Mouse (Mus musculus): Measurements from ENCODE around the gene Heatr5b. TPM values are rescaled to one million over a fixed set of nuclear protein-coding genes. Genes with fewer than 3 reads are reported as not detected.

The Heatr5b gene
- total and polyA plus RNA-seq, 3 experiments: 9.8 to 19.9 TPM; not detected in 1

- Histone ChIP-seq H3K4me3 (ENCODE audit: control insufficient read depth in 1 of 2, insufficient read depth in 1 of 2, low read depth in 2 of 2, low read length in 2 of 2) (no peak overlapping the region), H3K27ac (ENCODE audit: control insufficient read depth, low read depth, low read length) (no peak overlapping the region), H3K9me3 (replicated peaks; ENCODE audit: insufficient read depth, low read length) (no peaks in the 10 kb centered on the region), H3K4me1 (ENCODE audit: control insufficient read depth in 1 of 2, insufficient read depth in 2 of 2, low read length in 2 of 2) (no peaks in the 10 kb centered on the region), H3K36me3 (ENCODE audit: control insufficient read depth in 1 of 2, insufficient read depth in 2 of 2, low read length in 2 of 2) (no peaks in the 10 kb centered on the region; a peak in 2 of 4 replicates), H3K27me3 (ENCODE audit: control insufficient read depth in 1 of 2, insufficient read depth in 2 of 2, low read length in 2 of 2) (no peaks in the 10 kb centered on the region), H3K9ac (ENCODE audit: control insufficient read depth, low read depth, low read length, poor library complexity, severe bottlenecking) (no peak overlapping the region), H3K79me2 (ENCODE audit: control insufficient read depth, insufficient read depth, low read length, poor library complexity) (no peaks in the 10 kb centered on the region)
- no peak for DNase-seq (ENCODE audit: low read depth, low spot score)
- no peak for TF ChIP-seq HCFC1 (IDR thresholded peaks at IDR 0.05; ENCODE audit: low read depth, low read length)
Observed at GRCm38 (mm10) chr17:78710258-78710657, 124.9 kb downstream of the Heatr5b start.

GRCm38 (mm10) chr17:78708422-78708821 is 126.7 kb downstream of the Heatr5b start:
- Histone ChIP-seq H3K79me2 (ENCODE audit: control insufficient read depth, insufficient read depth, low read length, poor library complexity) (no peaks in the 10 kb centered on the region), H3K27me3 (ENCODE audit: control insufficient read depth in 1 of 2, insufficient read depth in 2 of 2, low read length in 2 of 2) (no peaks in the 10 kb centered on the region), H3K4me1 (ENCODE audit: control insufficient read depth in 1 of 2, insufficient read depth in 2 of 2, low read length in 2 of 2) (no peaks in the 10 kb centered on the region), H3K36me3 (ENCODE audit: control insufficient read depth in 1 of 2, insufficient read depth in 2 of 2, low read length in 2 of 2) (no peaks in the 10 kb centered on the region; a peak in 2 of 4 replicates), H3K9ac (ENCODE audit: control insufficient read depth, low read depth, low read length, poor library complexity, severe bottlenecking) (no peak overlapping the region), H3K9me3 (replicated peaks; ENCODE audit: insufficient read depth, low read length) (no peaks in the 10 kb centered on the region), H3K27ac (ENCODE audit: control insufficient read depth, low read depth, low read length) (no peak overlapping the region), H3K4me3 (ENCODE audit: control insufficient read depth in 1 of 2, insufficient read depth in 1 of 2, low read depth in 2 of 2, low read length in 2 of 2) (no peak overlapping the region)
- DNase-seq (ENCODE audit: low read depth, low spot score): no peak
- TF ChIP-seq CTCF (IDR thresholded peaks at IDR 0.05 in 2 of 3, conservative IDR thresholded peaks at IDR 0.05 in 1 of 3; ENCODE audit: control insufficient read depth in 1 of 3, insufficient read depth in 1 of 3, low read depth in 2 of 3, low read length in 3 of 3, poor library complexity in 1 of 3, severe bottlenecking in 1 of 3) (no peak), ELF1 (IDR thresholded peaks at IDR 0.05; ENCODE audit: low read depth, low read length) (no peak), USF2 (IDR thresholded peaks at IDR 0.05; ENCODE audit: borderline replicate concordance in 1 of 2, insufficient read depth in 1 of 2, low read depth in 1 of 2, low read length in 2 of 2) (no peak), POLR2AphosphoS2 (IDR thresholded peaks at IDR 0.05; ENCODE audit: low read length) (no peak), ZC3H11A (IDR thresholded peaks at IDR 0.05; ENCODE audit: low read depth, low read length) (no peak), JUND (IDR thresholded peaks at IDR 0.05; ENCODE audit: low read depth, low read length) (no peak), TAL1 (IDR thresholded peaks at IDR 0.05; ENCODE audit: low read length) (no peak), HCFC1 (IDR thresholded peaks at IDR 0.05; ENCODE audit: low read depth, low read length) (no peak), ZNF384 (IDR thresholded peaks at IDR 0.05; ENCODE audit: low read depth, low read length) (no peak), RCOR1 (IDR thresholded peaks at IDR 0.05; ENCODE audit: low read depth, low read length) (no peak), CHD2 (IDR thresholded peaks at IDR 0.05; ENCODE audit: low read length) (no peak)

GRCm38 (mm10) chr17:78702988-78703387 is 132.2 kb downstream of the Heatr5b start:
- Histone ChIP-seq H3K27ac (ENCODE audit: control insufficient read depth, low read depth, low read length) (no peak overlapping the region), H3K36me3 (ENCODE audit: control insufficient read depth in 1 of 2, insufficient read depth in 2 of 2, low read length in 2 of 2) (peaks cover 2 to 7% of the 10 kb centered on the region in 2 experiments; a peak in 3 of 4 replicates), H3K9ac (ENCODE audit: control insufficient read depth, low read depth, low read length, poor library complexity, severe bottlenecking) (no peak overlapping the region), H3K4me3 (ENCODE audit: control insufficient read depth in 1 of 2, insufficient read depth in 1 of 2, low read depth in 2 of 2, low read length in 2 of 2) (no peak overlapping the region), H3K9me3 (replicated peaks; ENCODE audit: insufficient read depth, low read length) (no peaks in the 10 kb centered on the region), H3K4me1 (ENCODE audit: control insufficient read depth in 1 of 2, insufficient read depth in 2 of 2, low read length in 2 of 2) (no peaks in the 10 kb centered on the region), H3K27me3 (ENCODE audit: control insufficient read depth in 1 of 2, insufficient read depth in 2 of 2, low read length in 2 of 2) (no peaks in the 10 kb centered on the region), H3K79me2 (ENCODE audit: control insufficient read depth, insufficient read depth, low read length, poor library complexity) (no peaks in the 10 kb centered on the region)
- no peak for DNase-seq (ENCODE audit: low read depth, low spot score)
- no peak for TF ChIP-seq RCOR1 (IDR thresholded peaks at IDR 0.05; ENCODE audit: low read depth, low read length)
- no peak for TF ChIP-seq NRF1 (IDR thresholded peaks at IDR 0.05; ENCODE audit: insufficient read depth, low read depth, low read length, poor library complexity, severe bottlenecking)
- TF ChIP-seq MYC (IDR thresholded peaks at IDR 0.05; ENCODE audit: low read depth, low read length): no peak
- no peak for TF ChIP-seq MYB (IDR thresholded peaks at IDR 0.05; ENCODE audit: low read depth, low read length)

Other genes starting within 250 kb of the Heatr5b start
- gene Strn, start 98.2 kb downstream of the Heatr5b start, total RNA-seq (2012; rRNA removed): 10.2 and 13.4 TPM in 2 replicates
- gene Strn, start 98.2 kb downstream of the Heatr5b start, polyA plus RNA-seq (2012; ENCODE audit: insufficient read depth in 1 of 2, insufficient read length in 2 of 2, low read depth in 1 of 2, low replicate concordance in 2 of 2, missing spikeins in 1 of 2): 10 to 100 TPM in 1 of 2 experiments, not detected in 1; 13.9 TPM
- 9.5 and 10.3 TPM in 2 replicates for gene Gpatch11, start 203 bp upstream of the Heatr5b start, total RNA-seq (2012; rRNA removed)
- 10 to 100 TPM in 1 of 2 experiments, not detected in 1; 12.4 TPM for gene Gpatch11, start 203 bp upstream of the Heatr5b start, polyA plus RNA-seq (2012; ENCODE audit: insufficient read depth in 1 of 2, insufficient read length in 2 of 2, low read depth in 1 of 2, low replicate concordance in 2 of 2, missing spikeins in 1 of 2)
- 10.2 and 14.1 TPM in 2 replicates for gene Eif2ak2, start 47.2 kb upstream of the Heatr5b start, total RNA-seq (2012; rRNA removed)
- 10 to 100 TPM in 1 of 2 experiments, not detected in 1; 18.1 TPM for gene Eif2ak2, start 47.2 kb upstream of the Heatr5b start, polyA plus RNA-seq (2012; ENCODE audit: insufficient read depth in 1 of 2, insufficient read length in 2 of 2, low read depth in 1 of 2, low replicate concordance in 2 of 2, missing spikeins in 1 of 2)
- not detected in 2 replicates for gene Sult6b1, start 71.6 kb upstream of the Heatr5b start, total RNA-seq (2012; rRNA removed)
- under 1 TPM in 1 of 2 experiments, not detected in 1; 0.29 TPM for gene Sult6b1, start 71.6 kb upstream of the Heatr5b start, polyA plus RNA-seq (2012; ENCODE audit: insufficient read depth in 1 of 2, insufficient read length in 2 of 2, low read depth in 1 of 2, low replicate concordance in 2 of 2, missing spikeins in 1 of 2)
- gene Cebpzos, start 81.1 kb upstream of the Heatr5b start, total RNA-seq (2012; rRNA removed): 18.1 and 18.9 TPM in 2 replicates
- 10 to 100 TPM in 1 of 2 experiments, not detected in 1; 30.2 TPM for gene Cebpzos, start 81.1 kb upstream of the Heatr5b start, polyA plus RNA-seq (2012; ENCODE audit: insufficient read depth in 1 of 2, insufficient read length in 2 of 2, low read depth in 1 of 2, low replicate concordance in 2 of 2, missing spikeins in 1 of 2)
- gene Cebpz, start 101.7 kb upstream of the Heatr5b start, total RNA-seq (2012; rRNA removed): 72.2 and 80.7 TPM in 2 replicates
- 100 to 1,000 TPM in 1 of 2 experiments, 10 to 100 TPM in 1; 69.9 to 128 TPM for gene Cebpz, start 101.7 kb upstream of the Heatr5b start, polyA plus RNA-seq (2012; ENCODE audit: insufficient read depth in 1 of 2, insufficient read length in 2 of 2, low read depth in 1 of 2, low replicate concordance in 2 of 2, missing spikeins in 1 of 2)
- 22.6 TPM in 2 replicates for gene Ndufaf7, start 101.8 kb upstream of the Heatr5b start, total RNA-seq (2012; rRNA removed)
- gene Ndufaf7, start 101.8 kb upstream of the Heatr5b start, polyA plus RNA-seq (2012; ENCODE audit: insufficient read depth in 1 of 2, insufficient read length in 2 of 2, low read depth in 1 of 2, low replicate concordance in 2 of 2, missing spikeins in 1 of 2): 10 to 100 TPM in 1 of 2 experiments, not detected in 1; 29.3 TPM
- 4.8 TPM in 2 replicates for gene Prkd3, start 185.5 kb upstream of the Heatr5b start, total RNA-seq (2012; rRNA removed)
- 1 to 10 TPM in 1 of 2 experiments, not detected in 1; 5.7 TPM for gene Prkd3, start 185.5 kb upstream of the Heatr5b start, polyA plus RNA-seq (2012; ENCODE audit: insufficient read depth in 1 of 2, insufficient read length in 2 of 2, low read depth in 1 of 2, low replicate concordance in 2 of 2, missing spikeins in 1 of 2)
- gene Qpct, start 216.5 kb upstream of the Heatr5b start, total RNA-seq (2012; rRNA removed): not detected in 2 replicates
- not detected for gene Qpct, start 216.5 kb upstream of the Heatr5b start, polyA plus RNA-seq (2012; ENCODE audit: insufficient read depth in 1 of 2, insufficient read length in 2 of 2, low read depth in 1 of 2, low replicate concordance in 2 of 2, missing spikeins in 1 of 2)

All from MEL (cell line).